9 mouse cellular contexts compared by ENCODE assay signal in the genomic region with DNA sequence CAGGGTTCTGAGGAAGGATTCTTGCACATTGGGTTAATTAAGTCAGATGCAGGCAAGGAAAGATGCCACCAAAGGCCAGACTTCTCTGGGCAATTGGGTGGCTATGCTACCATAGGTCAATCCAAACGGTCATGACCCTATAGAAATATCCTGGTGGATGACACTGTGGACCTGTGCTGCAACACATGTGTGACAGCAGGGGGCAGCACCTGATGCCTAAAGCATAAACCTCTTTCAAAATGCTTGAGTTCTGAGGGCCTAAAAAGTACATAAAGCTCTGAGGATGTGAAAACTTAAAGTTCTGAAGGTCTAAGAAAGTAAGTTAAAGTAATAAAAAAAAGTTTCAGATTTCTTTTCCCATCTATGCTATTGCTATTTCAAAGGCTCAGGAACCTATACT. TPM values are rescaled to one million over a fixed set of nuclear protein-coding genes. Genes with fewer than 3 reads are reported as not detected.
A peak's percentile ranks its signal among the peaks of the same experiment; 100 is the strongest.
DNase-seq lines count a peak whose midpoint lies in the region; ATAC-seq and TF ChIP-seq lines count a peak whose summit lies in the region.
"Had no signal": no experiment of that assay in that cellular context is flagged by ENCODE, and none has a peak within 500 bp of the region (broad histone marks: within the 10 kb centered on the region; RNA-seq: fewer than 3 reads in every experiment).

No protein-coding gene starts in this region.

- no peaks in the 10 kb centered on the region for H3K27me3 ChIP-seq in hindbrain, embryonic 11.5 days (ENCODE audit: control insufficient read depth, insufficient read depth, low read length)
- no peaks in the 10 kb centered on the region for H3K27me3 ChIP-seq in hindbrain, embryonic 13.5 days
- no peaks in the 10 kb centered on the region for H3K27me3 ChIP-seq in C2C12 (ENCODE audit: control insufficient read depth, insufficient read depth, insufficient read length)
- H3K27me3 ChIP-seq in embryonic facial prominence, embryonic 11.5 days (ENCODE audit: control insufficient read depth, insufficient read depth, low read length) = no peaks in the 10 kb centered on the region
- no peaks in the 10 kb centered on the region for H3K27me3 ChIP-seq in liver, postnatal 0 days (ENCODE audit: insufficient read depth, low read length)
- H3K27me3 ChIP-seq: heart, embryonic 13.5 days had no signal

- no peaks in the 10 kb centered on the region for H3K36me3 ChIP-seq in hindbrain, embryonic 11.5 days (ENCODE audit: control insufficient read depth, insufficient read depth, low read length)
- peaks cover 32% of the 10 kb centered on the region for H3K36me3 ChIP-seq in hindbrain, embryonic 13.5 days
- H3K36me3 ChIP-seq in C2C12 (ENCODE audit: control insufficient read depth, insufficient read depth) = peaks cover 13% of the 10 kb centered on the region
- H3K36me3 ChIP-seq in embryonic facial prominence, embryonic 11.5 days (replicated peaks; ENCODE audit: control insufficient read depth, insufficient read depth, low read depth, low read length) = no peaks in the 10 kb centered on the region
- peaks cover 41% of the 10 kb centered on the region for H3K36me3 ChIP-seq in liver, postnatal 0 days (replicated peaks; ENCODE audit: insufficient read depth, low read length)

- intact Hi-C loops in left cerebral cortex, postnatal 25 days (cut with DNase I) = loop anchor here (2.0 to 10.0 kb wide), 2 partner anchors 82 to 238 kb away; a partner anchor contains a TSS

- no peaks in the 10 kb centered on the region for H3K9me3 ChIP-seq in hindbrain, embryonic 11.5 days (ENCODE audit: control insufficient read depth, low read length)
- H3K9me3 ChIP-seq in hindbrain, embryonic 13.5 days = no peaks in the 10 kb centered on the region
- H3K9me3 ChIP-seq in embryonic facial prominence, embryonic 11.5 days (replicated peaks; ENCODE audit: control insufficient read depth, low read length) = no peaks in the 10 kb centered on the region
- no peaks in the 10 kb centered on the region for H3K9me3 ChIP-seq in liver, postnatal 0 days (ENCODE audit: low read length)
- H3K9me3 ChIP-seq: heart, embryonic 13.5 days had no signal

- H3K4me2 ChIP-seq in hindbrain, embryonic 11.5 days (replicated peaks; ENCODE audit: low read depth, low read length) = no peak overlapping the region
- H3K4me2 ChIP-seq in hindbrain, embryonic 13.5 days = no peak overlapping the region
- no peak overlapping the region for H3K4me2 ChIP-seq in embryonic facial prominence, embryonic 11.5 days (ENCODE audit: low read depth, low read length)
- H3K4me2 ChIP-seq in liver, postnatal 0 days (ENCODE audit: low read depth, low read length) = no peak overlapping the region
- H3K4me2 ChIP-seq: heart, embryonic 13.5 days had no signal

- DNase-seq in hindbrain, embryonic 11.5 days (ENCODE audit: low spot score) = peak; percentile 49
- DNase-seq in MN1 (ENCODE audit: low spot score) = peak; percentile 53
- peak; percentile 58 for DNase-seq in embryonic facial prominence, embryonic 11.5 days (ENCODE audit: low spot score)
- peak; percentile 64 for DNase-seq in liver, postnatal 0 days
- DNase-seq in thymus, postnatal 0 days (ENCODE audit: low spot score) = peak; percentile 54
- no peak for DNase-seq in left cerebral cortex, postnatal 25 days (ENCODE audit: low spot score in 2 of 2)

- H3K4me3 ChIP-seq in hindbrain, embryonic 11.5 days (ENCODE audit: low read depth, low read length) = no peak overlapping the region
- H3K4me3 ChIP-seq in hindbrain, embryonic 13.5 days = no peak overlapping the region
- H3K4me3 ChIP-seq in C2C12 (ENCODE audit: insufficient read depth, poor library complexity, severe bottlenecking) = no peak overlapping the region
- no peak overlapping the region for H3K4me3 ChIP-seq in embryonic facial prominence, embryonic 11.5 days (ENCODE audit: low read depth, low read length)
- H3K4me3 ChIP-seq in liver, postnatal 0 days (ENCODE audit: low read depth, low read length) = no peak overlapping the region
- H3K4me3 ChIP-seq: heart, embryonic 13.5 days had no signal

- no peak overlapping the region for H3K27ac ChIP-seq in hindbrain, embryonic 11.5 days (ENCODE audit: low read depth, low read length)
- no peak overlapping the region for H3K27ac ChIP-seq in hindbrain, embryonic 13.5 days
- H3K27ac ChIP-seq in embryonic facial prominence, embryonic 11.5 days (replicated peaks; ENCODE audit: low read depth, low read length) = no peak overlapping the region
- H3K27ac ChIP-seq in liver, postnatal 0 days (ENCODE audit: low read depth) = no peak overlapping the region
- H3K27ac ChIP-seq: heart, embryonic 13.5 days had no signal

- WGBS in hindbrain, embryonic 11.5 days = 62% methylated on average over 1 of the region's 1 CpGs
- 62% methylated on average over 1 of the region's 1 CpGs for WGBS in hindbrain, embryonic 13.5 days
- 73% methylated on average over 1 of the region's 1 CpGs for WGBS in embryonic facial prominence, embryonic 11.5 days
- 67% methylated on average over 1 of the region's 1 CpGs for WGBS in liver, postnatal 0 days (ENCODE audit: insufficient replicate concordance)

- no peaks in the 10 kb centered on the region for H3K79me2 ChIP-seq in C2C12 (ENCODE audit: control insufficient read depth, insufficient read depth)

- no peaks in the 10 kb centered on the region for H3K4me1 ChIP-seq in hindbrain, embryonic 11.5 days (replicated peaks; ENCODE audit: control insufficient read depth, insufficient read depth, low read length)
- no peaks in the 10 kb centered on the region; the same call in 1 of the 2 replicates for H3K4me1 ChIP-seq in hindbrain, embryonic 13.5 days (replicated peaks)
- no peaks in the 10 kb centered on the region for H3K4me1 ChIP-seq in embryonic facial prominence, embryonic 11.5 days (ENCODE audit: control insufficient read depth, insufficient read depth, low read length)
- H3K4me1 ChIP-seq in liver, postnatal 0 days (ENCODE audit: insufficient read depth) = peaks cover 12% of the 10 kb centered on the region

- H3K79me3 ChIP-seq in C2C12 (ENCODE audit: low read depth) = no peaks in the 10 kb centered on the region

- H3ac ChIP-seq in C2C12 (ENCODE audit: control insufficient read depth, insufficient read length, low read depth) = no peak overlapping the region

- TF ChIP-seq EP300 in liver, postnatal 0 days (IDR thresholded peaks at IDR 0.05; ENCODE audit: low read depth) = no peak

- ATAC-seq in hindbrain, embryonic 11.5 days (ENCODE audit: low FRiP score) = no peak
- ATAC-seq in hindbrain, embryonic 13.5 days (ENCODE audit: low FRiP score) = no peak
- no peak for ATAC-seq in embryonic facial prominence, embryonic 11.5 days (replicated peaks; ENCODE audit: insufficient number of reproducible peaks, low FRiP score, low TSS enrichment, low read depth)
- peak; percentile 61 for ATAC-seq in liver, postnatal 0 days

- peak; percentile 57 for TF ChIP-seq CTCF in C2C12 (IDR thresholded peaks at IDR 0.05; ENCODE audit: control insufficient read depth, insufficient read depth, insufficient read length)
- peak; percentile 82 for TF ChIP-seq CTCF in liver, postnatal 0 days (IDR thresholded peaks at IDR 0.05; ENCODE audit: low read depth)

- no peak overlapping the region for H3K9ac ChIP-seq in hindbrain, embryonic 11.5 days (ENCODE audit: low read depth, low read length)
- no peak overlapping the region for H3K9ac ChIP-seq in hindbrain, embryonic 13.5 days
- H3K9ac ChIP-seq in embryonic facial prominence, embryonic 11.5 days (replicated peaks; ENCODE audit: low read length) = no peak overlapping the region
- H3K9ac ChIP-seq in liver, postnatal 0 days (replicated peaks) = no peak overlapping the region
- H3K9ac ChIP-seq: heart, embryonic 13.5 days had no signal

TF ChIP-seq in C2C12, 6 proteins besides CTCF, POLR2A, EP300 and RAD21:
- TF ChIP-seq FOSL1 (IDR thresholded peaks at IDR 0.05; ENCODE audit: insufficient read depth, low read length, poor library complexity, severe bottlenecking) (no peak), MYOD1 (IDR thresholded peaks at IDR 0.05; ENCODE audit: control insufficient read depth, insufficient read length, low read depth) (no peak), MYOG (IDR thresholded peaks at IDR 0.05; ENCODE audit: control insufficient read depth, extremely low read depth, insufficient read length) (no peak), USF1 (IDR thresholded peaks at IDR 0.05; ENCODE audit: low read depth) (no peak), MAX (IDR thresholded peaks at IDR 0.05) (no peak)
TF ChIP-seq in C2C12: peak in this region for 0.

RNA-seq across cellular contexts. Expression of a gene that starts 44.3 kb away (rescaled TPM):
- 53.3 and 59.8 TPM in 2 replicates for polyA plus RNA-seq in hindbrain, embryonic 11.5 days (2014; fragmentation: Nextera tagmentation; extraction: Ambion mirVana)
- 53.0 and 53.5 TPM in 2 replicates for polyA plus RNA-seq in hindbrain, embryonic 13.5 days (2015; fragmentation: Nextera tagmentation; extraction: Ambion mirVana)
- 27.5 TPM for polyA plus RNA-seq in C2C12 (2012; fragmentation: generic; extraction: Trizol)
- polyA plus RNA-seq in embryonic facial prominence, embryonic 11.5 days (2014; fragmentation: Nextera tagmentation; extraction: Ambion mirVana) = 60.2 and 62.9 TPM in 2 replicates
- polyA plus RNA-seq in liver, postnatal 0 days (2015; fragmentation: Nextera tagmentation; extraction: Ambion mirVana) = 38.5 and 40.8 TPM in 2 replicates
- 92.2 and 93.5 TPM in 2 replicates for polyA plus RNA-seq in thymus, postnatal 0 days (2015; fragmentation: Nextera tagmentation; extraction: Ambion mirVana)
- 10 to 100 TPM; 33.7 to 37.8 TPM for total RNA-seq in left cerebral cortex, postnatal 25 days (2021)

Comparison
In these comparisons a context has a peak if more than half of its experiments do, and no peak if none do; other contexts are left out.
1. DNase-seq: peak in hindbrain, embryonic 11.5 days (single experiment), MN1 (single experiment), embryonic facial prominence, embryonic 11.5 days (single experiment), liver, postnatal 0 days (single experiment) and thymus, postnatal 0 days (single experiment); none in left cerebral cortex, postnatal 25 days (0 of 2).